Mouse (Mus musculus) cerebral cortex, adult 2 months (tissue): Measurements from ENCODE around the gene Higd1a.

Experiments
- WGBS: fragments of 180-500 bp; shearing (Covaris S2); methylation state at CpG from one replicate; pipeline ENCODE4 v1.1.7; 2018; 5-methylcytosine and 5-hydroxymethylcytosine counted together

Gene Higd1a

GRCm38 (mm10) chr9:121858153-121858488, at the start of gene Higd1a:
Higd1a (minus strand) TSS chr9:121858362.
- 4% methylated on average over 6 of the region's 6 CpGs for WGBS

- 81% methylated on average over 10 of the region's 10 CpGs for WGBS
These were observed 49.4 kb upstream of the Higd1a start for GRCm38 (mm10) chr9:121907356-121908070.

DNA sequence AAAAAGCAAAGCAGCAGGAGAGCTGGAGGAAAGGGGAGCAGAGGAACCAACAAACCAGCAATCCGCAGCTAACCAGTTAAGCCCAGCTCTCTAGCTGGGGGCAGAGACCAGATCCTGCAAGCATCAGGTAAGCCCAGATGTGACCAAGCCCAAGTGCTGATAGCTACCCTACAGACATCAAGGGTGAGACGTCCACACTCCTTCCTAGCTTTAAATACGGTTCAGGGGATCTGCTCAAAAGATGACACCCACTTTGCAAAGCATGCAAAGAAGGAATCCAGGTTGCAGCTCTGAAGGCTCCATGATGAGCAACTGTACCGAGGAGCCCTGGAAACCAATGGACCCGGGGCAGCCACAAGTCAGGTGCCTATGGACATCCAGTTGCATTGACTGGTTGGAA, 48.3 kb upstream of the Higd1a start:
- 65% methylated on average over 5 of the region's 5 CpGs for WGBS

DNA sequence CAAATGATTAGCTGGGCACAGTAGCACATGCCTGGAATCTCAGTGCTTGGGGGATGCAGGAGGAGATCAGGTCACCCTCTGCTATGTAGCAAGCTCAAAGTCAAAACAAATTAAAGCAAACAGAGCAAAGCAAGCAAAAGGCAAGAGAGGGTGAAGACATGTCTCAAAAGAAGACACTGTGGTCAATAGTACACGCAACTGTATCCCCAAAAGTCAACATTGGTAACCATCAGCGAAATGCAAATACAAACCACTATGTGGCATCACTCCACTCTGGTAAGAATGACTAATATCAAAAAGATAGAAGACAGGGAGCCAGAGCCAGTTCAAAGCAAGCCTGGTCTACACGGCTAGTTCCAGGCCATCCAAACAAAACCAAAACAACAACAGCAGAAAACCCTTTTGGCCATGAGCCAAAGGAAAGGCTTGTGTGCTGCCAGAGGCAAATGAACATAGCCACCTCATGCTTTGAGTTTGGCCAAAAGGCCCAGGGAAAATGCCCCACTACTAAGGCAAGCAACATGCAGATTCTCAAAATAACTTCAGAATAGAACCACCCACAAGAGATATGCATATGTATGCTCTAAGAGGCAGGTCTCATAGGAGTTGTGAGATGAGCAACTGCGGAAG, 47.5 kb upstream of the Higd1a start:
- 52% methylated on average over 4 of the region's 4 CpGs for WGBS

DNA sequence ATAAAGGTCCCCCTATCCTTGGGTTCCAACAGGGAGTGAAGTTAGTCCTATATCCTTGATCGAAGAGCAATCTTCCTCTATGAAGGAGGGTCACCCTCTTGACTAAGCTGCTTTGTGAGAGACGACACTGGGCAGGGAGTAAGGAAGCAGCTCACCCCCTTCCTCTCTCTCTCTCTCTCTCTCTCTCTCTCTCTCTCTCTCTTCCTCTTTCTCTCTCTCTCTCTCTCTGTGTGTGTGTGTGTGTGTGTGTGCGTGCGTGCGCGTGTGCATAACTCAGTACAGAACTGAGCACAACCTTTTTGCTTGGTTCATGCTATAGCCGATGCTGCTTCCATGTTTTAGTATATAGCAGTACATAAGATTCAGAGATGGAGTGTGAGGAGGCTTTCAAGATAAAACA, 46.8 kb upstream of the Higd1a start:
- WGBS = 88% methylated on average over 7 of the region's 7 CpGs

GRCm38 (mm10) chr9:121904319-121904718, 46.2 kb upstream of the Higd1a start:
- WGBS = 85% methylated on average over 4 of the region's 4 CpGs

GRCm38 (mm10) chr9:121903476-121904305, 45.5 kb upstream of the Higd1a start:
- WGBS = 72% methylated on average over 8 of the region's 8 CpGs

GRCm38 (mm10) chr9:121901710-121902700, 43.8 kb upstream of the Higd1a start:
- 75% methylated on average over 5 of the region's 5 CpGs for WGBS

- WGBS = 93% methylated on average over 5 of the region's 5 CpGs
These were observed 42.2 kb upstream of the Higd1a start for GRCm38 (mm10) chr9:121900282-121900855.

DNA sequence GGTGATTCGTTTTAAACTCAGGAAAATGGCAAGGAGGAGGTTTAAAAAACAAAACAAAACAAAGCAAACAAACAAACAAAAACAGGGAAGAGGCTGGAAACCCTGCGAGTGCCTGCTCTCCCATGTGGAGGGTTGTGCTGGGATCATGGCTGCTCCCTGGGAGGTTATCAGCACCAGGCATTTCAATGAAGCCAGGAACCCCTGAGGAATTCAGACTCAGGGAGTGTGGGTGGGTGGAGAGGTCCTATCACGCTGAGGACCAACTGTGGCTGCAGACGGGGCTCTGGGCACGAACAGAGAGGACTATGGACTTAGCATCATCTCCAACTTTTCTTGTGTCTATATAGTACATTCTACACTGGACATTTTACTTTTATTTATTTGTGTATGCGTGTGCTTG, 41.1 kb upstream of the Higd1a start:
- 82% methylated on average over 6 of the region's 6 CpGs for WGBS

GRCm38 (mm10) chr9:121898245-121898644, 40.1 kb upstream of the Higd1a start, which contains the start of gene Ackr2:
Ackr2 (plus strand) TSS chr9:121898355.
- 82% methylated on average over 9 of the region's 9 CpGs for WGBS

- WGBS = 82% methylated on average over 4 of the region's 4 CpGs
These were observed 38.7 kb upstream of the Higd1a start for GRCm38 (mm10) chr9:121896820-121897219.

DNA sequence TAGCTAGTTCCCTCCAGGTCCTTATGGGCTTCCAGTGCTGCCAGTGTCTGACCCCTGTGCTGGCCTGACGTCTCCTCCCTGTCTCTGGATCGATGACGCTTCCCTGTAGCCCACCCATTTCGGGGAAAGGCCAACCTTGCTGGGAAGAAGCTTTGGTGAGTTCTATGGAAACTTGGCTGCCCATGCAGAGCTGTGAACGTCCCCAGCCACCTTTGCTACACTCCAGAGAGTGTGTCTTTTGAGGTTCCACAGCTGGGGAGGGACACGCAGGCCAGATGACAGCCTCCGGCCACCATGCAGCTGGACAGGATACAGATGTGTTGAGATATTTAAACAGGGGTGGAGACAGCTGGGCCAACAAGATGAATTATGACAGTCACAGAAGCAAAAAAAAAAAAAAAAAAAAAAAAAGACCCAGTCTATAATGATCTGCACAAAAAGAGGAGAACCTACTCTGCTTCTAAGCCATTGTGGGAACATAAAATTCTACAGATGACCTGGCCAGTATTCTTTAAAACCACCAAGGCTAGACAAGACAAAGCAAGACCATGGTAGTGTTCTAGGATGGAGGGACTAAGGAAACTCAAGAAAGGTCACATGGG, 37.3 kb upstream of the Higd1a start:
- 92% methylated on average over 7 of the region's 7 CpGs for WGBS

DNA sequence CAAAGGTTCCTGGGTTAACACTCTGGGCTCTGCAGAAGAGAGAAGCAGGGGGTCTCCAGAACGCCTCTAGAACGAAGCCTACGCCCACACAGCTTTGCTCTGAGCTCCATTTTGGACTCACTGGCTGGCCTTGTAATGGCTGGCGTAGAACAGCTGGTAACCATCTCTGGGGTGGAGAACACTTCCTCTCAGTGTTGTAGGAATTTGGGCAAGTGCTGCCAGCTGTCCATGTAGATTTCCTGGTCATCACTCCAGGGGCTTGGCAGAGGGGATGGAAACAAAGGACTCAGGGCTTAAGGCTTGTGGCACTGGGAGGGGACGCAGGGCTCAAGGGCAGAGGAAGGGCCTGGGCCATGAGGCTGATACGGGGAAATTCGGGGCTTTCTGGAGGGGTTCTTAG, 36.3 kb upstream of the Higd1a start:
- 78% methylated on average over 7 of the region's 7 CpGs for WGBS

- 94% methylated on average over 12 of the region's 12 CpGs for WGBS
These were observed 34.0 kb upstream of the Higd1a start for GRCm38 (mm10) chr9:121892057-121892687.

- WGBS = 95% methylated on average over 9 of the region's 9 CpGs
These were observed 33.1 kb upstream of the Higd1a start for GRCm38 (mm10) chr9:121891301-121891700.

DNA sequence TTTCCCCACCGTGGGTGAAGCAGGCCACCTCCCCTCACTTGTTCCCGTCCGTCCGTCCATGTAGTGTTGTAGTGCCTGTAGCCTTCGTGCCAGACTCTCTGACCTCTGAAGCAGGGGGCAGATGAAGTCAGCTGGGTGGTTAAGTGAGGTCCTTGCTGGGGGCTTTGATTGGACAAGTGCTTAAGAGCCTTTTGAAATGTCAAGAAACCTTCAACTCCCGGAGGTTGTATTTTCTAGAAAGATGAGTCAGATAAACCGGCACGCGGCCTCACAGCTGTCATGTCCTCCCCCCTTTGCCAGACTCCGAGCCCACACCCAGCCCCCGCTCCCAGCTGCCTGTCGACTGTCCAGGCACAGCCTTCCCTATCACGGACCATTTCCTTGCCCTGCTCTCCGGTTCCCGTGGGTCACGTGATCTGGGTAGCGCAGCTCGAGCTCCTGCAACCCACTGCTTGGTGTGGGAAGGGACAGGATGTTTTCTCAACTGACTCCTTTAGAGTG, 32.3 kb upstream of the Higd1a start:
- 41% methylated on average over 18 of the region's 18 CpGs for WGBS

DNA sequence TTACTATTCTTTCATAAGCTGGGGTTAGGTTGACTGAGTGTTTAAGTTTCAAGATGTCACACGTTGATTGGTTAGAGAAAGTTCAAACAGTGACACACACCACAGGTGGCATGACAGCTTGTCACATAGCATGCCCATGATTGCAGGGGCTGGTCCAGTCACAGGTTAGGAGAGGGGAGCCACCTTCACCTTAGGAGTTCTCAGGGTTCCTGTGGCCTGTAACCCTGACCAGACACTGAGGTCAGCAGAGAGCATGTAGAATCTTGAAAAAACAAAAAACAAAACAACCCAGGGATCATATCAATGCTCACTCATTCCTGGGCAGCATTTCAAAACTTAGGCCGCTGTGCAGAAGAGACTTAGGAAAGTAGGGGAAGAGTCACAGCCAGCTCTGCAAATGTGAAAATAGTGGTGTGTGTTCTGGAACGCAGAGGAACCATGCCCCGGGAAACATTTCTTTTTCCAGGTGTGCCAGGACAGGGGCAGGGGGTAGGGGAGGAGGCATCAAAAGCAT, 31.8 kb upstream of the Higd1a start:
- 63% methylated on average over 4 of the region's 4 CpGs for WGBS

GRCm38 (mm10) chr9:121882015-121882457, 23.9 kb upstream of the Higd1a start:
- 68% methylated on average over 7 of the region's 7 CpGs for WGBS

DNA sequence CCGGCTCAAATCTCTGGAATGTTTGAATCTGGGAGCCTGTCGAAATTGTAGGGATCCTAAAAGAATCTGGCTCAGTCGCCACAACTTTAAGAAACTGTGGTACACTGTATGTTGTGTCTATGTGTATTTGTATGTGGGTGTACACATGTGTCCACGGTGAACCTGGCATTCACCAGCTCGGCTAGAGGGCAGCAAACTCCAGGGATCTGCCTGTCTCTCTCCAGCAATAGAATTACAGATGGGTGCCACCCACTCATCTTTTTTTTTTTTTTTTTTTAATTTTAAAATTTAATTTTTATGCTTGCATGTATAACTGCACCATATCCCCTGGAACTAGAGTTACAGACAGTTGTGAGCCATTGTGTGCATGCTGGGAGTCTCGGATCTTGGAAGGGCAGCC, 23.1 kb upstream of the Higd1a start:
- 42% methylated on average over 6 of the region's 6 CpGs for WGBS
